Mouse (Mus musculus) liver, adult 10 weeks (tissue): Measurements from ENCODE around the gene Cfap44. TPM values are rescaled to one million over a fixed set of nuclear protein-coding genes. Genes with fewer than 3 reads are reported as not detected.

Experiments used
- polyA plus RNA-seq: library from polyadenylated mRNA; stranded (reverse); fragments of 350-450 nt; fragmentation: Illumina TruSeq; extraction: RNeasy Lipid Tissue Mini Kit (QIAGEN cat#74804); gene quantifications from one replicate; pipeline ENCODE4 v1.2.3, GENCODE M21; 2014; ENCODE audit warnings: low read depth, low replicate concordance

Gene Cfap44
- not detected for polyA plus RNA-seq

DNA sequence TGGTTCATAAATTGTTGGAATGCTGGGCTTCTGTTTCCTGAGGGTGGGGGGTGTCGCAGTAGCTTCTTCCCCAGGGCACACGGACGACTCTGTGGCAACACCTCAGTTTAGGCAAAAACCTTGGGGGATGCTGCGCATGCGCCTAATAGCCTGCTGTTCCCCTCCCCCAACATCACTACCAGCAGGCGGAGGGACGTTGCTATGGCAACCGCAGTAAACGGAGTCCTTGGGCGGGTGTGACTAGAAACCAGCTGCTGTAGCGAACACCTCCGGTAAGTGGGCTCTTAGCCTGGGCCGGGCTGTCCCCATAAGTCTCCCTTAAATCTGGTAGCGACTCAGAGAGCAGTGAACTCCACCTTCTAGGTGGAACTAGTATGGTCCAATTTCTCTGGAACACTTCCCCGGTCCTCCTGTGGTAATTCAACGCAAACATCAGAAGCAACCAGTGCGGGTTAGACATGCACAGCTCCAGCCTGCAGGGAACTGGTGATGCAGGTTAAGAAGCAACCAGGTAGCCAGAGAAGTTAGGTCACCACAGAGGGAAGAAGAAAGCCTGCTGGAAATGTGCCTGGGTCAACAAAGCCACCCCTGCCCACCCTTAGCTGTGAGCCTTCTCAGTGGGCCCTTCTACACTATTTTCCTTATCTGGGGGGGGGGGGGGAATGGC, at the start of gene Cfap44:
TSS of gene Cfap44 (plus strand) at position 220 of the 667 bp plus-strand sequence.

DNA sequence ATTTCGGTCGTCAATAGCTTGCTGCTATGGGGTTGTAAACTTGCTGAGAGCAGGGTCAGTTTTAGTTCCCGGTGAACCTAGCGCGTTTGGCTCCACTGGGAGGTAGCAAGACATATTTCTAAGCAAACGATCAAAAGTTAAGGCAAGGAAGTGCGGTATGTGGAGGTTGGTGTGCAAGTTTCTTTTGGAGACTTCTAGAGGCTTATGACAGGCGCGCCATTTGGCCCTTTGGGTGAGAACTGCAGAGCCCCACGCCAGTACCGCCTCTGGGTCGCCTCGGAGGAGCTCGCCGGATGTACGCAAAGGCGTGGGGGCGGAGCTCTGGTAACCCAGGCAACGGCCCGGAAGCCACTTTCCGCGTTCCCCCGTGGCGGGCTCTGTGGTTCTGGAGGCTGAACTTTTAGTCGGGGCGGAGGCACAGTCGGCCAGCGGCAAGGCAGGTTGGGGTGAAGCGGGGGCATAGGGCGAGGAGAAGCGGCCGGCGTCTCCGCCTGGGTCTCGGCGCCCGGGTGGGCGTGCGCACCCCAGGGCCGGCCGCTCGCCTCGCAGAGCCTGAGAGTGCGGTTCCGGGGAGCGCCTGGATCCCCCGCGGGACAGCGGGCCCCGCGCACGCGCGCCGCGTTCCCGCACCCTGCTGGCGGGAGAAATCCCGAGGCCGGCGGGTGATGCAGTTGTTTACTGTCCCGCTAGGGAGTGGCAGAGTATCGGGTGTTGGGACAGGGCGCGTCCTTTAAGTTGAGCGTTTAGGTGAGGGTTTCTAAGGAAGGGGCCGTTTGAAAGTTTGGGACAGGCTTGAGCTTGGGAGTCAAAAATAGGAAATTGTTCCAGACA, 47.3 kb upstream of the Cfap44 start, which contains the start of gene Spice1:
TSS of gene Spice1 (plus strand) at position 51 of the 831 bp plus-strand sequence.

Other genes starting within 250 kb of the Cfap44 start
- gene Usf3, start 221.6 kb upstream of the Cfap44 start, polyA plus RNA-seq = 13.5 TPM
- not detected for gene Sidt1, start 61.6 kb upstream of the Cfap44 start, polyA plus RNA-seq
- gene Spice1, start 47.7 kb upstream of the Cfap44 start, polyA plus RNA-seq = 4.3 TPM
- not detected for gene Boc, start 164.1 kb downstream of the Cfap44 start, polyA plus RNA-seq